Mouse (Mus musculus): ENCODE measurements around the gene Gpr68.

Gpr68 gene

DNA sequence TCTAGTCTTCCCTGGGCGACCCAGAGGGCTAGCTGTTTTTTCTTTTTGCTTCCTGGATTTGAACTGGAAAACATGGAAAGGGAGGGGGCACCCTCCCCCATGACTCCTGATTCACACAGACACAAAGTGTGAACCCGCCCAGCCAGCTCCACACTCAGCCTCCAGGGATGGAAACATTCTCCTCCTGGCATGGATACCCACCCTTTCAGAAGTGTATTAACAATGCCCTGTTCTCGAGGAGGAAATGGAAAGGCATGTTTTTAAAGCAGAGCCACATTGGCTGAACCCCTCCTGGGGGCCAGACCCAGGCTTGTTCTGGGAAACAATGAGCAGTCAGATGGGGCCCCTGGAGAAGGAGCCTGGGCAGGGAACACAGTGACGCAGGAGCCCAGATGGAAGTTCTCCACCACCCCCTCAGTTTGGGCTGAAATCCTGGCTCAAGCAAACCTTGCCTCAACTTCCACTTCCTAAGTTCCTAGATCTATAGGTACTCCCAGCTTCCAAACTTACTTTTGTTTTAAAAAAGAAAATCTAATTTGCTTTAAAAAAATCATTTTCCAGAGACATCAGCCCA lies 39.9 kb downstream of the Gpr68 start:
- peak; percentile 18 for DNase-seq (ENCODE audit: low read depth)

- peak; percentile 30 for DNase-seq (ENCODE audit: low read depth)
Measured at GRCm38 (mm10) chr12:100867097-100867496, 40.9 kb downstream of the Gpr68 start.

DNA sequence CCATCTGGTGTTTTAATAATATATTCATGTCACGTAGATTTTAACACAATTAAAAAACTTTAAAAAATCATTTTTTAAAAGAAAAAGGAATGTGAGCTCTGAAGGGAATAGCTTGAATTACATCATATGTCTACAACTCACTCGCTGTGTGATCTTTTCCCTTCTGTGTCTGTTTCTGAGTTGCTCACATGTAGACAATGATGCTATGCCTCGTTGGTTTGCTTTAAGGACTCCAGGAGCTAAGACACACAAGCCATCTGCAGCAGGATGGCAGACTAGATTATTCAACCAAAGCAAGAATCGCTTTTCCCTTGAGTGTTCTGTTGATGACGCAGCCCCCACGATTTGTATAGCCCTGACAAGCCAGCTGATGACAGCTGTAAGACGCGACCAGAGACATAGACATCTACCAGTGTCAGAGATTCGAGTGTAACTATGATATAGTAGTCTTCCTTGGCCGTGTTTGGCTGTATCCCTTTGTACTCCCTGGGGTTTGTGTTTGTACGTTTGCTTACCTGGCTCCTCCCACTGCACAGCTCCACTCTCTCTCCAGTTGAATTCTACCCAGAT lies 42.4 kb downstream of the Gpr68 start:
- no peak for DNase-seq (ENCODE audit: low read depth)

GRCm38 (mm10) chr12:100865072-100865471 lies 42.9 kb downstream of the Gpr68 start:
- no peak for DNase-seq (ENCODE audit: low read depth)

DNA sequence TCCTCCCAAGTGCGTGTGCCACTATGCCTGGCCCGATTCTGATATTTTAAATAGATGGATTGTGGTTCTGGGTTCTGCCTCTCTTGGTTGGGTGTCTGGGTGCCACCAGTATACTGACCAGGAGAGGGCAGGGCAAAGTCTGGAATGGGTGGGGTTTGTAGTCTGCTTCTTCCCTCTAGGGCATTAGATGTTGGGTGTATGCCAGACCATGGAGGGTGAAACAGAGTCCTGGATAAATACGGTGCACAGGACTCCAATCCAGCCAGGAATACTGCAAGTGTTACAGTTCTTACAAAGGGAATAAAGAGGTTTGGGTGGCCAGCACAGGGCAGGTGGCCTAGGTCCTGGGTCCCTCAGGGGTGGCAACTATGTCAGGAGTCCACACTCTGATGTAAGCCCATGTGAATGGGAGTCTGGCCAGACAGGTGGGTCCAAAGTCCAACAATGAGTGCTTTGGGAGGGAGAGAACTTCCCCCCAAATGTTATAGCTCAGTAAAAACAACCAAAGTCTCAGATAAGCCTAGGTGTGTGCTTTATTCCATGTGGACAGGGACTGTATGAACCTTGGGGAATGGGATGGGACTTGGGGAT lies 45.0 kb downstream of the Gpr68 start:
- DNase-seq (ENCODE audit: low read depth) = no peak

- no peak for DNase-seq (ENCODE audit: low read depth)
Measured at GRCm38 (mm10) chr12:100862272-100862671, 45.7 kb downstream of the Gpr68 start.

GRCm38 (mm10) chr12:100857791-100858190 lies 50.2 kb downstream of the Gpr68 start:
- DNase-seq (ENCODE audit: low read depth) = no peak

- DNase-seq (ENCODE audit: low read depth) = no peak
Measured at GRCm38 (mm10) chr12:100856337-100856736, 51.7 kb downstream of the Gpr68 start.

GRCm38 (mm10) chr12:100852370-100852769 lies 55.6 kb downstream of the Gpr68 start:
- DNase-seq (ENCODE audit: low read depth) = no peak

DNA sequence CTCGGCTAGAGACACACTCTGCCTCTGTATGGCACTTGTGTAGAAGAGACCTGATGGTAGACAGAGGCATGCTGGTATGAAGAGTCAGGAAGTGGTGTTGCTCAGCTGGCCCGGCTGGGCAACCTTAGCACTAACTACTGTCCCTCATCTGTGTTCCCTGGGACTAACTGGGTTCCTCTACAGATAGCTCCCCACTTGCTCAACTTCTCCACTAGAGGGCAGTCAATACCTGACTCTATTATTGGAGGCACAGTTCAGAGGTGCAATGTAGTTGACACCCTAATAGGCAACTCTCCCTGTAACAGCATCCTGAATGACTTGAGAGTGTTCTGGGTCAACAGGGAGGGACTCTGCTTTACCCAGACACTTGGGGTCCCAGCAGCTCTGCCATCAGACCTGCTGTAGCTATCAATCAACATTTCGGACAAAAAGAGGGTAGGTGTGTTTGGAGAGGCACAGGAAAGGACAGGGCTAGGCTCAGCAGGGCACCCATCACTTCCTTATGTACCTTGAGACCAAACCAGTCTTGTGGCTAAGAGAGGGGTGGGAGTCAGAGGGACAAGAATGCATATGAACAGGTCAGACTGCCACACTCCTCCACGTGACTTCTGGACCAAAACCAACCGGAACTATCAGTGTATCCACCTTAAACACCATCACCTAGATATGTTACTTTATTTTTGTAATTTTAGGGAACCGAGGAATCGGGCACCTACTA lies 58.4 kb downstream of the Gpr68 start:
- no peak for DNase-seq (ENCODE audit: low read depth)

DNA sequence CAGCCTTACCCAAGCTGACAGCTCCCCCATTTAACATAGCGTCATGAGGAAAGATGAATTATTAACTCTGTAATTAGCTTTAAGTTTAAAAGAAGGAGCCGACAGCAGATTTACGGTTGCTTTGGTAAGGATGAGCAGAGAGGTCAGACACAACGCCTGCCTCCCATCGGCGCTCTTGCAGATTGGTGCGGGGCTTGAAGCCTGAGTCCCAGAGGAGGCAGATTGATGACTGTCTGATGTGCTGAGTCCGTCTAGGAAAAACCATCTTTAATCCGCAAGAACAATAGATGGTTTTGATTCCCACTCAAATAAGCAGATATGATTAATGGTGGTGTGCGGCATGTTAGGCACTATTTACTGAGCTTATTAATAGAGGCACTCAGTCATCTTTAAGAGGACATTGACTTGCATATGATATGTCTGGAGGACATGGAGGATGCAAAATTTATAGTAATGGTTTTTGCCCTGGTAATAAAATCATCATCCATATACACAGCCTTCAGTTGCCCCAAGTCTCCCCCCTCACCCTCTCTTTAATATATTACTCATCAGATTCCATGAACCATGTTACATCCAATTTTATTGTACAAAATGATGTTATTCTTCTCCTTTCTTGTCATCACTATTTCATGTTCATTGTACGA lies 60.4 kb downstream of the Gpr68 start:
- no peak for DNase-seq (ENCODE audit: low read depth)

- DNase-seq (ENCODE audit: low read depth) = no peak
Measured at GRCm38 (mm10) chr12:100846566-100846965, 61.4 kb downstream of the Gpr68 start.

- DNase-seq (ENCODE audit: low read depth) = no peak
Measured at GRCm38 (mm10) chr12:100845829-100846228, 62.2 kb downstream of the Gpr68 start.

DNA sequence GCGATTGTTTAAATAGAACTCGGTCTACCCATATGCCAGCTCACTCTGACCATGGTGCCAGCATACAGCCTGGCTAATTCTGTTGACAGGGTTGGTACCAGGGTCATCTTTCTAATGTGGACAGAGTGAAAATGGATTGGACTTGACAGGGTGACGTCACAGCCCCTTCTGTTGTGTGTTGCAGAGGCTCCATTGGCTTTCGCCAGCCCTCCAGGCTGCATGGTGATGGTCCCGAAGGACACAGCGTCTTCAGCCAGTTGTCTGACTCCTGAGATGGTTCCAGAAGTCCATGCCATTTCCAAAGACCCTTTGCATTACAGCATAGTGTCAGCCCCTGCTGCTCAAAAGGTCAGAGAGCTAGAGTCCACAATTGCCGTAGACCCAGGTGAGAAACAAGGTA lies 63.5 kb downstream of the Gpr68 start:
- DNase-seq (ENCODE audit: low read depth) = no peak

- no peak for DNase-seq (ENCODE audit: low read depth)
Measured at GRCm38 (mm10) chr12:100843171-100843570, 64.8 kb downstream of the Gpr68 start.

- peak; percentile 43 for DNase-seq (ENCODE audit: low read depth)
Measured at GRCm38 (mm10) chr12:100841211-100841792, 66.7 kb downstream of the Gpr68 start.

GRCm38 (mm10) chr12:100839926-100840325 lies 68.1 kb downstream of the Gpr68 start:
- no peak for DNase-seq (ENCODE audit: low read depth)

DNA sequence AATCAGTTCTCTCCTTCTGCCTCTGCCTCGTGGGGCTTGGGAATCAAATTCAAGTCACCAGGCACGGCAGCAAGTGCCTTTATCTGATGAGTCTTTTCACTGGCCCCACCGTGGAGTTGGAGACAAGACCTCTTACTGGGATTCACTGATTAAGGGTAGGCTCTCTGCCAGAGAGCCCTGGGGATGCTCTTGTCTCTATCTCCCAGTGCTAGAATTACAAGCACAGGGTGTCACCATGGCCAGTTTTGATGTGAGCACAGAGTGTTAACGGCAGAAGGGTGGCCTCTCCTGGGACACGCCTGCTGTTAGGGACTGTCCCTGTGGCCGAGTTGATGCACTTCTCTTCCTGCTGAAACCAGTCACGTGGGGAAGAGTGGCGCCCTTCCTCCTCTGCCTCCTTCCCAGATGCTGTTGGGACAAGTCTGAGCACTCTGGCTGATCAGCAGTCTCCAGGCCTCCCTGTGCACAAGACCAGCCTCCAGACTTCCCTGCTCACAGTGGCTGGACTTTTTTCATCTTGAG lies 68.9 kb downstream of the Gpr68 start:
- DNase-seq (ENCODE audit: low read depth) = no peak

GRCm38 (mm10) chr12:100837208-100837607 lies 70.8 kb downstream of the Gpr68 start:
- DNase-seq (ENCODE audit: low read depth) = no peak

- DNase-seq (ENCODE audit: low read depth) = no peak
Measured at GRCm38 (mm10) chr12:100831629-100832325, 76.2 kb downstream of the Gpr68 start.

GRCm38 (mm10) chr12:100831021-100831420 lies 77.0 kb downstream of the Gpr68 start:
- no peak for DNase-seq (ENCODE audit: low read depth)

All from fibroblast of lung, adult 2 months (primary cell).